Mouse (Mus musculus): Measurements from ENCODE around the gene Glrp1.

The Glrp1 gene

DNA sequence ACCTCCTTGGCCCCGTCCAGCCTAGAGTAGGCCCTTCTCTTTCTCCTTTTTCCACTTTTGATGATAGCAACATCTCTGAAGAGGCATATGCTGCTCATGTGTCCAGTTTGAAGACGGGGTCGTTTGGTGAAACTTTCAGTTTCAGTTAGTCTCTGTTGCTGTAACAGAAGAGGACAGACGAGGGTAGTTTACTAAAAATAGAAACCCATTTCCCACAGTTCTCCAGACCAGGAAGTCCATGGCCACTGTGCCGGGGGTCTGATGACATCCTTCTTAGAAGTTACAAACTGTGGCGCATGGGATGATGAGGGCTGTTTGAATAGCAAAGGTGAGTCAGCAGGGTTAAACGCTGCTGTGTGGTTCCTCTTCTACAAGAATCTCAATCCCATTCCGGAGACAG, at the start of gene Glrp1:
TSS of gene Glrp1 (minus strand) at position 278 of the 400 bp plus-strand sequence.
- no peak for DNase-seq (ENCODE audit: low spot score in 2 of 2)

DNA sequence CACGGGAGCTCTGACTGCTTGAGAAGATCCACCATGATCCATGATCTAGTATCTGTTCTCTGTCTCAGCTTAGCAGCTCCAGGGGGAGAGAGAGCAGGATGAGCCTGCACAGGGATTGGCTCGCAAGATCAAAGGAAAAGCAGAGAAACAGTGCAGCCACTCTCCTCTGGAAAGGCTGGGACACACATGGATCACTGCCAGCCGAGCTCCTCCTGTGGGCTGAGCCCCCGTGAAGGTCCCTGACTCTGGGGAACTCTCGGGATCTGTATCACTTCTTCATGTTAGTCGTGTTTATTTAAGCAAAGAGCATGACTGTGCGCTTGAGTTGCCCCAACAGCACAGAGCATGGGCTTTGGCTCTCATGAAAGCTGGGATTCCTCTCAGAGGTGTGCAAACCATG, 49.4 kb upstream of the Glrp1 start:
- no peak for DNase-seq (ENCODE audit: low spot score in 2 of 2)

DNA sequence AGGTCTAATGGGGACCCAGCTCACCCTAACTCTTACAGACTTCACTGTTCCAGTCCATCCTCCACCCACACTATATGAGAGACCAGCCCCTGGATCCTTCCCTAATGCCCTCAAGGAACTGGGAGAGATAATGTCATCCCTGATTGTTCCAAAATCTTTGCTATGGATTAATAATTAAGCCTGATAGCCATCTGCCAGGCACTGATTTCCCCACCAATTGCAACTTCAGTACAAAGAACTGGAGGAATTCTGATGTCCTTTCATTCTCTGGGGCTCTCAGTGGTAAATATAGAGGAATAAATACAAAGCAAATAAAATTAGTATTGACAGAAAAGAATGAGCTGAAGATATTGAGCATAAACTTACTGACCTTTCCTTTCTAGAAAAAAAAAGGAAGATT, 48.9 kb upstream of the Glrp1 start:
- no peak for DNase-seq (ENCODE audit: low spot score in 2 of 2)

DNA sequence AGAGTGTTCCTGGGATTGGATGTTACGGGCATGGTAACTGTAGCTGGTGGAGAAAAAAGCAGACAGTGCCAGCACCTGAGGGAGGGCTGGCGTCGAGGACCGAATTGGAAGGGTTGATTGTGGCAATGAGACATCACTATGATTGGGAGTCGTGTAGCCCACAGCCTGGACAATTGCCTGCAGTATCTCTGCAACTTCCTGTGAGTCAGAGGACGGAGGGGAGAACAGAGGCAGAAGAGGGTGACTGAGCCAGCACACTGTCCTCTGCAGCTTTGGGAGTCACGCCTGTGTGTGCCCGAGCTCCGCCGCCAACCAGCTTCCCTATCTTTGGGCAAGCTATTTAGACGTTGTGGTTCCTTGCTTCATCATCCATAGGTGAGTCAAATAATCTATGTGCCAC, 46.5 kb upstream of the Glrp1 start:
- DNase-seq (ENCODE audit: low spot score in 2 of 2), result no peak

DNA sequence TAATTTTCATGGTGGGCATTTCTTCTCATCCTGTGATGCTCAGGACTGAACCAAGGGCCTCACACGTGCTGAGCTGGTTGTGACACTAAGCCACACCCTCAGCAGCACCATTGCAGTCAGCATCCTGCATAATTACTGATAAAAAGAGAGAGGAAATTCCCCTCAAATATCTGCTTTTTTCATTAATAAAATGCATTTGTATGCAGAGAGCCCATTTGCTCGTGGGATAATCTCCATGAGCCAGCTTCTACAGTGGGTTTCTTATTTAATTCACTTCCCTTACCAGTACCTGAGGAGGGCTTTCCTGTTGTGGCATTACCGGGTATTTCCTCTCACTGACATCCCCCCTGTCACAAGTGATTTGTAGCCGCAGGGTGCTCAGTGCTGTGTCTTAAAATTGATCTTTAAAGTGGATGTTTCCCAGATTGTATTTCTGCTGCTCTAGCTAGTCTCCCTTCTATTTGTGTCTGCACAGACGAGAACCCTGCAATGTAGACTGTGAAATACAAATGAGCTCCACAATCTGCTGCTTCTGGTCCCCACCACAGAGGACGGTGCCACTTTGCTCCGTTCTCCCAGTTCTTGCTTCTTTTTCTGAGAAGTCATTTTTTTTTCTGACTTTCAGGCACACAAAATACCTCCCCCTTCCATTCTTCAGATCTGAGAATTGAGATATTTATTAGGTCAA, 43.8 kb upstream of the Glrp1 start:
- DNase-seq (ENCODE audit: low spot score in 2 of 2), result no peak

DNA sequence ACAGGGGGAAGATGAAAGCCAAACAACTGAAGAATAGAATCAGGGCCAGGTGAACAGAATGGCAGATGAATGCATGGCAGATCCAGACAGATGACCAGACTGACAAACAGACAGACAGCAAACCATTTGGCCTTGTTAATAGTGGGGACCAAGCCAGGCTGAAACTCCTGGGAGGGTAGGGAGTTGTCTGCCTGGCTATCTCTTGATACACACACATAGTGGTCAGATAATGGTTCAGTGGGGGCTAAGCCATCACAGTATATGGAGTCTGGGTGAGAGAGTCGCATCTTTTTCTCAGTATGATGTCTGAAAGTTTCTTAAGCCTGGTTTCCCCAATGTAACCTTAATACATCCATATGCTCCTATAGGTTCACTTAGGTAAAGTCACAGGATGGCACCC, 39.4 kb upstream of the Glrp1 start:
- no peak for DNase-seq (ENCODE audit: low spot score in 2 of 2)

DNA sequence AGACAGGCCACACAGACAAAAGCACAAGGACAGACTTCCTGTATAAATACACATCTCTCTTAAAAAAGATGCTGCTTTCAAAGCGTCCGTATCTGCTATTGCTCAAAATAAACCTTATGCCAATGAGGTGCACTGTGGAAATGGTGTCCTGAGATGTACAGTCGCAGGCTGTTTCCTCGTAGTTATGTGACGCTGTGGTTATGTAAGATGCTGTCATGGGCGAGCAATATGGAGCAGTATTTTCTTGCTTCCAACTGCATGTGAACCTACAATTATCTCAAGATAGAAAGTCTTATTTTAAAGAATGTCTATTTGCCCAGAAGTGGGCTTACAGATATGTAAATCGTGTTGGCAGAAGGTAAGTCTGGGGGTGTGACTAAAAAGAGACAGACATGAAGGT, 37.3 kb upstream of the Glrp1 start:
- DNase-seq (ENCODE audit: low spot score in 2 of 2), result no peak

DNA sequence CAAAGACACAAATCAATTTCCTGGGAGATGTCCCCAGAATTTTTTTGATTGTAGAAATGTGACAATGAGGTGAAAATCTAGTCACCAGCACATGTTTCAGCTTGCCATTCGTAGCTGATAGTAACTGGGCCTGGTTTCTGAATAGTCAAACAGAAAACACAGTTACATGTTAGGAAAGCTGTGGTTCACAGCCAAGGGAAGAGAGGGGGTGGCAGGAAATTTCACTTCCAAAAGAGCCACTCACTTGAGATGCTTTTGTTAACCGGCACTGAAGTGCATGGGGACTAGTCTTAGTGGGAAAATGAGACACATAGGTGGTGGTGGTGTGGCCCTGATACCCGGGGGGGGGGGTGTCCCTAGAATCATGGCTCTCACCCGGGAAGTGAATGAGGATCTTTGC, 33.7 kb upstream of the Glrp1 start:
- peak in 1 of 2 experiments; percentile 23 for DNase-seq (ENCODE audit: low spot score in 2 of 2)

DNA sequence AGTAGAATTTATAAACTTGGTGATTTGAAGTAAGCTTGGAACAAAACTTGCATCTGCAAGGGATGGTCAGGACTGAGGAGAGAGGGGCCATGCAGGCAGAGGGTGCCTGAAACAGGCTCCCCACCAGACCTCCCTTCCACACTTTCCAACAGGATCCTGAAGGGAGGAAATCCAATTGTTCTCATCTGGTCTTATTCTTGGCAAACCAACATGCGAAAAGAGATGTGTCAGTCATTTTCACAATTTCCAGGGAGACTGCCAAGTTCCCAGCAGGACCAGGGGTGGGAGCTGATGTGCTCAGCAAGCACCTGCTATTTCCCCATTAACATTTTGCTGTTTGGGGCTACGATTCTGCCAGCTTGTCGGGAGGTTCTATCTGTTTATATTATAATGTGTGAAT, 30.0 kb upstream of the Glrp1 start:
- DNase-seq (ENCODE audit: low spot score in 2 of 2), result peak in 1 of 2 experiments; percentile 24

DNA sequence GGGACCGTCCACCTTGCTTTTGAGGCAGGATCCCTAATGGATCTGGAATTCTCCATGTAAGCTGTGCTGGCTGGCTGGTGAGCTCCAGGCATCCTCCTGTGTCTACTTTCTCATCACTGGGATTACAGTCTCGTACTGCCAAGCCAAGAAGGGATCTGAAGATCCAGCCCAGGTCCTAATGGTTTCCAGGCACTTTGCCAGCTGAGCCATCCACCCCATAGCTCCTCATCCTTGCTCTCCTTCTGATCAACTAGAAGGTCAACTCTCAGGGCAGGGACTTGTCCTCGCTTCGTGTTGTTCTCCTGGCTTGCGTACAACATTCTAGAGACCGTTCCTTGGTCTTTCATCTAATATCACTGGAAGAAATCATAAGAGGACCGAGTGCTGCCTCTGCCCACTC, 29.4 kb upstream of the Glrp1 start:
- no peak for DNase-seq (ENCODE audit: low spot score in 2 of 2)

DNA sequence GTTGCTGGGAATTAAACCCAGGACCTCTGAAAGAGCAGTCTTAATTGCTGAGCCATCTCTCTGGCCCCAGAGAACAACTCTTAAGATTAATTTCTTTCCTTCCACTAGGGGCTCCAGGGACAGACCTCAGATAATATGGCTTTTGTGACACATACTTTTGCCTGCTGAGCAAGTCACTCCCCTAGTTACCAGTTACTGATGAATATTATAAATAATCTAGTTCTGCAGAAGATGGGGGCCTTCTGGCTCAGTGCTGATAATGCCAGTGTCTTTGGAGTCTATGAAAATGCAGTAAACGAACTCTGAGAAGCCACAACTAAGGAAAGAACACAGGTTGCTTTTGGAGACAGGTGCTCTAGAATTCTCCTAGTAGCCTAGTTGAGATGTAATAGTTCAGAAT, 26.4 kb upstream of the Glrp1 start:
- no peak for DNase-seq (ENCODE audit: low spot score in 2 of 2)

DNA sequence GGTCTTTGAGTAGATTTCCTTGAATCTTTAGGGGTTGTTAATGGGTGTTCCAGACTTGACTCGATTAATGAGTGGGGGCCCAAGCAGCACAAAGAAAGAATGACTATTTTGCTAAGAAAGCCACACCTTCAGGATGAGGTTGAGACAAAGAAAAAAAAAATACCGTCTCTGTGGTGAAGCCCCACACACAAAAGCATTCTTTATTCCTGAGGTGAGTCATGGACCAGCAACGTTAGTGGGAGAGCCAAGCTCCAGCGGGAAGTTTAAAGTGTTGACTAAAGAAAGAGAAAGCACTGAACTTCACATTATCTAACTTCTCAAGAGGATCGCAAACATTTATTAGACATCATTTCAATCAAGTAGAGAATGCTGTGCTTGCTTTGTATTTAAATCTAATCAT, 24.2 kb upstream of the Glrp1 start:
- no peak for DNase-seq (ENCODE audit: low spot score in 2 of 2)

DNA sequence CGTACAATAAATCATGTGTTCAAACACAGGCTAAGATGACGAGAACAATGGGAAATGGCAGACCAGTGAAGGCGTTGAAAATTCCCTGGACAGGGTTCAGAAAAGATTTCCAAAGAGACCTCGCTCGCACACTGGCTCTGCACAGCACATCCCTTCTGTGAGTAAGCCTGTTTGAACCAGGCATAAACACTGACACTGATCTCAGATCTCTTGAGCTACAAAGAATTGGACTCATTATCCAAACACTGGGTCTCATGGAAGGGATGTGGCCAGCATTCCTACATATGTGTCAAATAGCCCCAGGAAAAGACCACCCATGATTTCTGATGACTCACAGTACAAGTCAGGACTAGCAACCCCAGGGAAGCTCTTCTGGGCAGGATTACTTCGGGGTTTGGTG, 16.3 kb upstream of the Glrp1 start:
- DNase-seq (ENCODE audit: low spot score in 2 of 2), result no peak

DNA sequence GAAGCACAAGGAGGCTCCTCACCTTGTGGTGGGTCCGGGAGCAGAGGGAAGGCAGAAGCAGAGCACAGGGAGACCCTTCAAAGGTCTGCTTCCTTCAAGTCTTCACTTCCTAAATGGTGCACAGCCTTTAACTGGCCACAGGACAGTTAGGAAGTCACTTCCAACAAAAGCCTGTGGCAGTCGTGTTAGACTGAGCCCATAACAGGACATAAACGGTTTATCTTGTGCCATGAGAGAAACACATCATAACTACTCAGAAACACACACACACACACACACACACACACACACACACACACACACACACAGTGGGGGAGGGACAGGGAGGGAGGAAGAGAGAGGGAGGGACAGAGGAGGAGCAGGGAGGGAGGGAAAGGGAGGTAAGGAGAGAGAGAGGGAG, 15.8 kb upstream of the Glrp1 start:
- no peak for DNase-seq (ENCODE audit: low spot score in 2 of 2)

DNA sequence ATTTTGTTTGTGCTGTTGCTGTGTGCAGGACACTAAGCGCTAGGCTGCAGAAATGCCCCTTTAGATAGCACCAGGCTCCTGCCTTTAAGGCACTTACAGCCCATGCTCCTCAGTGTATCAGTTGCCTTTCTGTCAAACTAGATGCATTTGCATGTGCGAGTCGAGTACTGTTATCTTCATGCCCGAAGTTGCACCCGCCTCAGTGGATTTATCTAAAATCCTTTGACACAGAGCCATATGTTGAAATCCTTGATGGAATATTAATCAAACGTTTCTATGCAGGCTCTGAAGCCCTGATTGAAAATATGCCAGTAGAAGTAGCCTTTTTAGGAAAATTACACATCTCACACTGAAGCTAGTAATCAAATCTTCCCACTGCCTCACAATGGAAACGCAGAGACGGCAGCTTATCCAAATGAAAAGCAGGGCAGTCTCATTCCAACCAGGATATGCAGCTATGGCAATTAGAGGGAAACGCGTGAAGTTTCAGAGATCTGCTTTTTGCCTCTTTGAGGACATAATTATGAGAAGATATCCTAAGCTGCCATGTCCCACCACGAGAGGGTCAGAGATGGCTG, 11.4 kb upstream of the Glrp1 start:
- DNase-seq (ENCODE audit: low spot score in 2 of 2), result no peak

DNA sequence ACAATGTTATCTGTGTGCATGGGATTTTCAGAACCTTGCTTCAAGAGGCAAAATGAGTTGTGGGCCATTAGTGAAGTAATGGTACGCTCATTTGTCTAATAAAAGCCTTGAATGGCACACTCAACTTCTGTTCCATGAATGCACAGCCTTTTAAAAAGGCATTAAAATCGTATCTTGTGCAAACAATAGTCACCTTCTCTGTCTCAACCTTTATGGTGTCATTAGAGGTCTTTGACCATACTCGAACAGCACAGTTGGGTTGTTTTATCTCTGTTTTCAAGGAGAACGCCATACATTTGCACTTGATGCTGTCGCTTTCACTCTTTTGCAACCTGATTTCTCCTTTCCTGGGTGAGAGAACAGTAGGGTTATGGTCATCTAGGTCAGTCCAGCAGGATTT, 3.7 kb upstream of the Glrp1 start:
- DNase-seq (ENCODE audit: low spot score in 2 of 2), result no peak

DNA sequence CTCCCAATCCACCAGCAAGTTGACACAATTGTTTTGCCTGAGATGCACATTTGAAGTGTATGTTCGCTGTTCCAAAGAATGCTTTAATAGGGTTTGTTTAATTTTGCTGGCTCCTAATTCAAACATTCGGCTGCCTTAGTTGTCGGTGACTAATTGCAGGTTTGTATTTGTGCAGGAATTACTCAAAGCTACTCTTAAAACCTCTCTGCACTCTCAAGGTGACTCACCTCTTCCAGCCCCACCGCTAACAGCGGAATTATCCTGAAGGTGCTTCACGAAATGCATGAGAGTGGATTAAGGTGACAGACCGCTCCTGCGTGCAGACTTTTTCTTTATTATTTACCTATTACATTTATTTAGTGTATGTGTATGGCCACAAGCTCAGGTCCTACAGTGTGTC, 2.0 kb downstream of the Glrp1 start:
- DNase-seq (ENCODE audit: low spot score in 2 of 2), result no peak

DNA sequence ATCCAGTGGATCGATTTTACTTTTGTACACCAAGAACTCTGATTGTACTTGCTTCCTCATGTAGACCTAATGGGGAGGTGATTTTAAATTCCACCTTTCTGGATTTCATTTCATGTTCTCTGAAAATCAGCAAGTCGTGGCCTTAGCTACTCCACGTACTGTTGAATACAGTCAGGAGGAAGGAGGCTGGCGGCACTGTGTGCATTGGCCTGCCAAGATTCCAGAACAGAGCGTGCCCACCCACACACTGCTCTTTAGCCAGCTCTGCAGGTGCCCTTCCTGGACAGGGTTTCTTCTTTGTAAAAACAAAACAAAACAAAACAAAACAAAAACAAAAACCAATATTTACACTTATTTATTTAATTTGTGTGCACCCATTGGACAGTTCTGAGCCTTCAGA, 2.7 kb downstream of the Glrp1 start:
- no peak for DNase-seq (ENCODE audit: low spot score in 2 of 2)

DNA sequence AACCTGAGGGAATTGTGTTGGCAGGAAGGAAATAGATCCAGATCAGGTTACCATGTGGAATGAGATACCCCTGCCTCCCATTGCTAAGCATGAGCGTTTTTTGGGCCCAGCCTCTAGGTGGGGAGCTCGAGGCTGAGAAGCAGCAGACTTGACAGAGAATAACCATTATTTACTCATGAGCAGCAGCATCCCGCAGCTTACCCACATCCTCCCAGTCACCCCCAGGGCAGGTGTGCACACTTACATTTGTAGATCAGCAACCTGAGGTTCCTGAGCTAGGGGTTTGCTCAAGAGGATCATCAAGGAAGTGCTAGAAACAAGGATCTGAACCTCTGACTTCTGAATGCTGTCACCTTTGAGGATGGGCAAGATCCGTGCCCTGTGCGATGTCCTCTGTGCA, 3.5 kb downstream of the Glrp1 start:
- DNase-seq (ENCODE audit: low spot score in 2 of 2), result no peak

DNA sequence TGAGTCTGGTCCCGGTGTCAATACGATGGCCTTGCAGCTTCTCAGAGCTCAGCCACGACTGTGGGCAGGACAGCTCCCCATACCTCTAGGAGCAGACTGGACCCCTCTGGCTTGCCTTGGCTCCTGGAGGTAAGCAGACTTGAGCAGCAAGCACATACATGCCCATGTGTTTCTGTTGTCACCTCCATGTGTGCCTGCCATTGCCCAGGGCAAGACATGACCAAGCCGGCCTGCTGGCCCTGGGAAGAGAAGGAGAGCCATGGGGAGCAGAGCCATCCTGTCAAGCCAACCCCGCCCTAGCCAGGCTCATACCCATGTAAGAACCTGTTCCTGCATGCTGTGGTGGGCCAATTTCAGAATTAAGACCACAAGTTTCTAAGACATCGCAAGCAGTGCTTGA, 4.2 kb downstream of the Glrp1 start:
- no peak for DNase-seq (ENCODE audit: low spot score in 2 of 2)

DNA sequence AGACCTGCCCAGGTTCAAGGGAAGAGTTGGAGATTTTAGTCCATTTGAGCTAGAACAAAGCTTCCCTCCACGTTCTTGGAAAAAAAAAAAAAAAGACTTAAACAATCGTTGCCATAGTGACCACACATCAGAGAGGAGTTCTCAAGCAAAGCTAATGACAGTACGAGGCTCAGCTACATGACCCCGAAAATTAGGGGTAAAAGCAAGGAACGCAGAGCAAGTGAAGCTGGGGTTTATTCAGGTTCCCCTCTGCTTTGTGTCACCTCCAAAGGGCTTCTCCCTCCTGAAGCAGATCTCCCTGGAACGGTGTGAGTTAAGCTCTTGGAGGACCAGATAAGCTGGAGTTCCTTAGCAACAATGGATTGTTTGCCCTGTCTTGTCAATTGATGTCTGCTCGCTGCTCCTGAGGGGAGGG, 5.3 kb downstream of the Glrp1 start:
- no peak for DNase-seq (ENCODE audit: low spot score in 2 of 2)

DNA sequence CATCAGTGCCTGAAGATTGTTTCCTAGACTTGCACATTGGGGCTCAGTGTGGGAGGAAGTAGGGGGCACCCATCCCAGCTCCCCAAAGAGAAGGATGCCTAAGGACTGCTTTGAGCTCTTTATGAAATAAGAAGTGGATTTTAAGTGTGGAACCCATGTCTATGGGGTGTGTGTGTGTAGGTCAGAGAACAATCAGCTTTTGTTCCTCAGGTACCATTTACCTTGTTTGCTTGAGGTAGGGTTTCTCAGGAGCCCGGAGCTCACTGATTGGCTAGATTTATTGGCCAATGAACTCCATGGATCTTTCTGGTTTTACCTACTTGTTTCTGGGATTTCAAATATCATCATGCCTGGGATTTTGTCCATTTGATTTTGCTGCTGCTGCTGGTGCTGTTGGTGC, 7.0 kb downstream of the Glrp1 start:
- DNase-seq (ENCODE audit: low spot score in 2 of 2), result no peak

DNA sequence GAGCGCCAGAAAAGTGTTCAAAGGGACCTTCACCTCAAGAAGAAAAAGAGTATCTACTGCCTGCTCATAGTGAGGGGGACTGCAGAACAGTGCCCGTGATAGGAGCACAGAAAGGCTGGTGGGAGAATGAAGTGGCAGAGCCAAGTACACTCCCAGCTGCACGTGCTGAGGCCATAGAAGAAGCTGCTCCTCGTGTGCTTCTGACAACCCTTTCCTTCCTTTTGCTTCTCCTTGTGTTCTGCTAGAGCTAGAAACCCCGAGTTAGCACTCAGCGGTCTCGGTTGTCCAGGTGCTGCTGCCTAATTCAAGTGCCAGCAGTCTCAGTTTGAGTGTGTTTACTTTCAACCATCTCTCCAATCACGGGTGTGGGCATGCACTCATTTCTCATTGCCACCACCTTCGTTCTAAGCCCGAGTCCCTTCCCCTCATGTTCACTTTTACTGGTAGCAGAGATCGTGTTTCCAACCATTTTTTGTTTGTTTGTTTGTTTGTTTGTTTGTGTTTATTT, 10.6 kb downstream of the Glrp1 start:
- no peak for DNase-seq (ENCODE audit: low spot score in 2 of 2)

DNA sequence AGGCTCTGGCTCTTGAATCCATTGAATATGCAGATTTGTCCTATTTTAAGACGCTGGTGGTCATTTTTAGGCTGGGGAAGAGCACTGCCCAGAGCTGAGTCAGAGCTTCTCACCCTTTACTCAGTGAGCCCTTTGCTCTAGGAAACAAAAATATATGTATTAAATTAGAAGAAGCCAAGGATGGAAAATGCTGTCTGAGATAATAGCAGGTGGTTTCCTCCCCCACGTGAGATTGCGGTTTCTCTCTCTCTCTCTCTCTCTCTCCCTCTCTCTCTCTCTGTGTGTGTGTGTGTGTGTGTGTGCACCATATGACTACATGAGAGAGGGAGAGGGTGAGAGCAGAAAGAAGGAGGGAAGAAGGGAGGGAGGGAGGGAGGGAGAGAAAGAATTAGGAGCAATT, 12.5 kb downstream of the Glrp1 start:
- DNase-seq (ENCODE audit: low spot score in 2 of 2), result no peak

Measured in right cerebral cortex, adult 2 months (tissue).